Mouse (Mus musculus): ENCODE results near the gene Def8. TPM values are rescaled to one million over a fixed set of nuclear protein-coding genes. Genes with fewer than 3 reads are reported as not detected.

Gene Def8
- polyA plus RNA-seq, 1 experiment from 2014 or later, result 37.6 TPM

- Histone ChIP-seq H3K36me3 (ENCODE audit: control insufficient read depth, insufficient read depth, low read length) (peaks cover 40% of the 10 kb centered on the region), H3K27me3 (ENCODE audit: control insufficient read depth, insufficient read depth, low read length) (no peaks in the 10 kb centered on the region), H3K4me1 (ENCODE audit: control insufficient read depth, insufficient read depth, low read length) (no peaks in the 10 kb centered on the region), H3K27ac (replicated peaks; ENCODE audit: low read depth, low read length) (no peak overlapping the region), H3K4me2 (ENCODE audit: low read depth, severe bottlenecking) (no peak overlapping the region), H3K9me3 (ENCODE audit: control insufficient read depth, low read length) (no peaks in the 10 kb centered on the region), H3K4me3 (ENCODE audit: low read depth, low read length) (no peak overlapping the region), H3K9ac (ENCODE audit: low read length) (no peak overlapping the region)
- WGBS, result 96% methylated on average over 7 of the region's 7 CpGs
- DNase-seq (ENCODE audit: low spot score), result no peak
- no peak for ATAC-seq (ENCODE audit: insufficient number of reproducible peaks, low FRiP score, low TSS enrichment, low read depth)
These were observed 34.3 kb upstream of the Def8 start for GRCm38 (mm10) chr8:123389026-123389425.

GRCm38 (mm10) chr8:123398308-123398707, 25.0 kb upstream of the Def8 start:
- Histone ChIP-seq H3K4me3 (ENCODE audit: low read depth, low read length) (no peak overlapping the region), H3K4me1 (ENCODE audit: control insufficient read depth, insufficient read depth, low read length) (no peaks in the 10 kb centered on the region), H3K9me3 (ENCODE audit: control insufficient read depth, low read length) (no peaks in the 10 kb centered on the region), H3K27ac (replicated peaks; ENCODE audit: low read depth, low read length) (no peak overlapping the region), H3K4me2 (ENCODE audit: low read depth, severe bottlenecking) (no peak overlapping the region), H3K9ac (ENCODE audit: low read length) (no peak overlapping the region), H3K27me3 (ENCODE audit: control insufficient read depth, insufficient read depth, low read length) (no peaks in the 10 kb centered on the region), H3K36me3 (ENCODE audit: control insufficient read depth, insufficient read depth, low read length) (peaks cover 42% of the 10 kb centered on the region)
- WGBS, result 94% methylated on average over 13 of the region's 13 CpGs
- ATAC-seq (ENCODE audit: insufficient number of reproducible peaks, low FRiP score, low TSS enrichment, low read depth) (no peak), DNase-seq (ENCODE audit: low spot score) (no peak)

GRCm38 (mm10) chr8:123401936-123402335, 21.4 kb upstream of the Def8 start:
- H3K4me3 ChIP-seq (ENCODE audit: low read depth, low read length), result no peak overlapping the region
- H3K4me1 ChIP-seq (ENCODE audit: control insufficient read depth, insufficient read depth, low read length), result no peaks in the 10 kb centered on the region
- no peaks in the 10 kb centered on the region for H3K27me3 ChIP-seq (ENCODE audit: control insufficient read depth, insufficient read depth, low read length)
- H3K9me3 ChIP-seq (ENCODE audit: control insufficient read depth, low read length), result no peaks in the 10 kb centered on the region
- H3K36me3 ChIP-seq (ENCODE audit: control insufficient read depth, insufficient read depth, low read length), result peaks cover 24% of the 10 kb centered on the region
- no peak overlapping the region for H3K9ac ChIP-seq (ENCODE audit: low read length)
- H3K27ac ChIP-seq (replicated peaks; ENCODE audit: low read depth, low read length), result no peak overlapping the region
- 91% methylated on average over 9 of the region's 9 CpGs for WGBS
- H3K4me2 ChIP-seq (ENCODE audit: low read depth, severe bottlenecking), result no peak overlapping the region
- no peak for ATAC-seq (ENCODE audit: insufficient number of reproducible peaks, low FRiP score, low TSS enrichment, low read depth)
- DNase-seq (ENCODE audit: low spot score), result no peak

- H3K36me3 ChIP-seq (ENCODE audit: control insufficient read depth, insufficient read depth, low read length), result peaks cover 22% of the 10 kb centered on the region
- DNase-seq (ENCODE audit: low spot score), result no peak
- no peak overlapping the region for H3K4me2 ChIP-seq (ENCODE audit: low read depth, severe bottlenecking)
- 93% methylated on average over 9 of the region's 9 CpGs for WGBS
- ATAC-seq (ENCODE audit: insufficient number of reproducible peaks, low FRiP score, low TSS enrichment, low read depth), result no peak
- no peak overlapping the region for H3K9ac ChIP-seq (ENCODE audit: low read length)
- H3K4me1 ChIP-seq (ENCODE audit: control insufficient read depth, insufficient read depth, low read length), result no peaks in the 10 kb centered on the region
- H3K27ac ChIP-seq (replicated peaks; ENCODE audit: low read depth, low read length), result no peak overlapping the region
- H3K9me3 ChIP-seq (ENCODE audit: control insufficient read depth, low read length), result no peaks in the 10 kb centered on the region
- no peaks in the 10 kb centered on the region; the same call in 1 of the 2 replicates for H3K27me3 ChIP-seq (ENCODE audit: control insufficient read depth, insufficient read depth, low read length)
- H3K4me3 ChIP-seq (ENCODE audit: low read depth, low read length), result no peak overlapping the region
These were observed 20.5 kb upstream of the Def8 start for GRCm38 (mm10) chr8:123402730-123403326.

- Histone ChIP-seq H3K27ac (replicated peaks; ENCODE audit: low read depth, low read length) (no peak overlapping the region), H3K27me3 (ENCODE audit: control insufficient read depth, insufficient read depth, low read length) (peaks cover 7% of the 10 kb centered on the region), H3K9ac (ENCODE audit: low read length) (no peak overlapping the region), H3K4me3 (ENCODE audit: low read depth, low read length) (no peak overlapping the region), H3K4me1 (ENCODE audit: control insufficient read depth, insufficient read depth, low read length) (no peaks in the 10 kb centered on the region), H3K4me2 (ENCODE audit: low read depth, severe bottlenecking) (no peak overlapping the region), H3K36me3 (ENCODE audit: control insufficient read depth, insufficient read depth, low read length) (peaks cover 14% of the 10 kb centered on the region), H3K9me3 (ENCODE audit: control insufficient read depth, low read length) (no peaks in the 10 kb centered on the region)
- 41% methylated on average over 8 of the region's 8 CpGs for WGBS
- ATAC-seq (ENCODE audit: insufficient number of reproducible peaks, low FRiP score, low TSS enrichment, low read depth) (no peak), DNase-seq (ENCODE audit: low spot score) (no peak)
These were observed 18.8 kb upstream of the Def8 start for GRCm38 (mm10) chr8:123404521-123404920.

GRCm38 (mm10) chr8:123406786-123407185, 16.5 kb upstream of the Def8 start, which contains the start of gene Mc1r:
TSS of gene Mc1r (plus strand) at chr8:123407107.
- Histone ChIP-seq H3K4me3 (ENCODE audit: low read depth, low read length) (no peak within 1 kb of the TSS), H3K4me2 (ENCODE audit: low read depth, severe bottlenecking) (no peak within 1 kb of the TSS), H3K36me3 (ENCODE audit: control insufficient read depth, insufficient read depth, low read length) (peaks cover 4% of the 10 kb centered on the region), H3K4me1 (ENCODE audit: control insufficient read depth, insufficient read depth, low read length) (no peaks in the 10 kb centered on the region), H3K27me3 (ENCODE audit: control insufficient read depth, insufficient read depth, low read length) (peaks cover 29% of the 10 kb centered on the region), H3K9me3 (ENCODE audit: control insufficient read depth, low read length) (no peaks in the 10 kb centered on the region), H3K27ac (replicated peaks; ENCODE audit: low read depth, low read length) (no peak within 1 kb of the TSS), H3K9ac (ENCODE audit: low read length) (no peak within 1 kb of the TSS)
- WGBS, result 9% methylated on average over 4 of the region's 4 CpGs
- no peak for ATAC-seq (ENCODE audit: insufficient number of reproducible peaks, low FRiP score, low TSS enrichment, low read depth)
- peak; percentile 73 for DNase-seq (ENCODE audit: low spot score)

GRCm38 (mm10) chr8:123407612-123408011, 15.7 kb upstream of the Def8 start:
- no peak for DNase-seq (ENCODE audit: low spot score)
- H3K27ac ChIP-seq (replicated peaks; ENCODE audit: low read depth, low read length), result no peak overlapping the region
- WGBS, result 89% methylated on average over 13 of the region's 13 CpGs
- peaks cover 38% of the 10 kb centered on the region for H3K27me3 ChIP-seq (ENCODE audit: control insufficient read depth, insufficient read depth, low read length)
- H3K4me2 ChIP-seq (ENCODE audit: low read depth, severe bottlenecking), result no peak overlapping the region
- H3K9me3 ChIP-seq (ENCODE audit: control insufficient read depth, low read length), result no peaks in the 10 kb centered on the region
- no peak for ATAC-seq (ENCODE audit: insufficient number of reproducible peaks, low FRiP score, low TSS enrichment, low read depth)
- no peak overlapping the region for H3K9ac ChIP-seq (ENCODE audit: low read length)
- H3K4me3 ChIP-seq (ENCODE audit: low read depth, low read length), result no peak overlapping the region
- H3K36me3 ChIP-seq (ENCODE audit: control insufficient read depth, insufficient read depth, low read length), result no peaks in the 10 kb centered on the region
- 0 out of 2 replicates have a peak, but pooled peaks cover 2% of the 10 kb centered on the region for H3K4me1 ChIP-seq (ENCODE audit: control insufficient read depth, insufficient read depth, low read length)

GRCm38 (mm10) chr8:123408586-123409544, 14.5 kb upstream of the Def8 start:
- Histone ChIP-seq H3K4me2 (ENCODE audit: low read depth, severe bottlenecking) (no peak overlapping the region), H3K36me3 (ENCODE audit: control insufficient read depth, insufficient read depth, low read length) (no peaks in the 10 kb centered on the region), H3K9me3 (ENCODE audit: control insufficient read depth, low read length) (no peaks in the 10 kb centered on the region), H3K27me3 (ENCODE audit: control insufficient read depth, insufficient read depth, low read length) (peaks cover 49% of the 10 kb centered on the region), H3K9ac (ENCODE audit: low read length) (no peak overlapping the region), H3K4me3 (ENCODE audit: low read depth, low read length) (no peak overlapping the region), H3K4me1 (ENCODE audit: control insufficient read depth, insufficient read depth, low read length) (0 out of 2 replicates have a peak, but pooled peaks cover 7% of the 10 kb centered on the region), H3K27ac (replicated peaks; ENCODE audit: low read depth, low read length) (no peak overlapping the region)
- WGBS, result 77% methylated on average over 9 of the region's 9 CpGs
- DNase-seq (ENCODE audit: low spot score) (no peak), ATAC-seq (ENCODE audit: insufficient number of reproducible peaks, low FRiP score, low TSS enrichment, low read depth) (no peak)
